Mouse (Mus musculus): ENCODE data around the gene Syne2.

Gene Syne2

GRCm38 (mm10) chr12:75852384-75852783, 34.5 kb downstream of the Syne2 start:
- TF ChIP-seq NANOG (IDR thresholded peaks at IDR 0.05; ENCODE audit: borderline replicate concordance, low read length) = no peak
- no peak for TF ChIP-seq POU5F1 (IDR thresholded peaks at IDR 0.05; ENCODE audit: borderline replicate concordance, low read length)
- TF ChIP-seq CTCF (conservative IDR thresholded peaks at IDR 0.05; ENCODE audit: low read length) = no peak
- H3K4me1 ChIP-seq (replicated peaks; ENCODE audit: low read depth, low read length) = no peaks in the 10 kb centered on the region
- H3K4me3 ChIP-seq (replicated peaks; ENCODE audit: low read length) = no peak overlapping the region
- peaks cover 8% of the 10 kb centered on the region for H3K27me3 ChIP-seq (ENCODE audit: insufficient read depth, low read length)
- H3K36me3 ChIP-seq (ENCODE audit: insufficient read depth, low read length) = no peaks in the 10 kb centered on the region
- H3K9me3 ChIP-seq (ENCODE audit: low read length) = no peaks in the 10 kb centered on the region

- Histone ChIP-seq H3K36me3 (ENCODE audit: insufficient read depth, low read length) (no peaks in the 10 kb centered on the region), H3K9me3 (ENCODE audit: low read length) (no peaks in the 10 kb centered on the region), H3K4me3 (replicated peaks; ENCODE audit: low read length) (no peak overlapping the region), H3K4me1 (replicated peaks; ENCODE audit: low read depth, low read length) (no peaks in the 10 kb centered on the region), H3K27me3 (ENCODE audit: insufficient read depth, low read length) (0 out of 2 replicates have a peak, but pooled peaks cover under 1% of the 10 kb centered on the region)
- TF ChIP-seq CTCF (conservative IDR thresholded peaks at IDR 0.05; ENCODE audit: low read length) = no peak
- no peak for TF ChIP-seq POU5F1 (IDR thresholded peaks at IDR 0.05; ENCODE audit: borderline replicate concordance, low read length)
- no peak for TF ChIP-seq NANOG (IDR thresholded peaks at IDR 0.05; ENCODE audit: borderline replicate concordance, low read length)
Observed at GRCm38 (mm10) chr12:75853559-75853958, 35.6 kb downstream of the Syne2 start.

DNA sequence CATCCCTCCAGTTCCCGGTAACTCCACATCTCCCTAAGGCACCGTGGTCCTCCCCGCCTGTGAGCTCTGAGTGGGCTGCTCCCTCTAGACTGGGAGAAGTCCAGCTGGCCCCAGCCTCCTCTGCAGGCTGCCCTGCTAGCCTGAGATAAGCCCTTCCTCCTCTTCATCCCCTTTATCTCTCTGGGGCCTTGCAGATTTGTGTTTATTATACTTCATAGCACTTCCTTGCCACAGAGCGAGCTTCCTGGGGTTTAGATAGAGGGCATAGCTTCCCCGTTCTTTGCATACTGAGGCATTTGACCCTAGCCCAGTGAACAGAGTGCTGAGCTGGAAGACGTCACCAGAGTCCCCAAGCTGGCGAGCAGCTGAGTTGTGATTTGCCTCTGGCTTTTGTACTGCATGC, 37.1 kb downstream of the Syne2 start:
- no peak overlapping the region for H3K4me3 ChIP-seq (replicated peaks; ENCODE audit: low read length)
- no peaks in the 10 kb centered on the region for H3K9me3 ChIP-seq (ENCODE audit: low read length)
- H3K27me3 ChIP-seq (ENCODE audit: insufficient read depth, low read length) = no peaks in the 10 kb centered on the region
- TF ChIP-seq POU5F1 (IDR thresholded peaks at IDR 0.05; ENCODE audit: borderline replicate concordance, low read length) (no peak), NANOG (IDR thresholded peaks at IDR 0.05; ENCODE audit: borderline replicate concordance, low read length) (no peak), CTCF (conservative IDR thresholded peaks at IDR 0.05; ENCODE audit: low read length) (no peak)
- H3K4me1 ChIP-seq (replicated peaks; ENCODE audit: low read depth, low read length) = no peaks in the 10 kb centered on the region
- no peaks in the 10 kb centered on the region for H3K36me3 ChIP-seq (ENCODE audit: insufficient read depth, low read length)

- TF ChIP-seq POU5F1 (IDR thresholded peaks at IDR 0.05; ENCODE audit: borderline replicate concordance, low read length) (no peak), NANOG (IDR thresholded peaks at IDR 0.05; ENCODE audit: borderline replicate concordance, low read length) (no peak), CTCF (conservative IDR thresholded peaks at IDR 0.05; ENCODE audit: low read length) (no peak)
- H3K36me3 ChIP-seq (ENCODE audit: insufficient read depth, low read length) = no peaks in the 10 kb centered on the region
- no peak overlapping the region for H3K4me3 ChIP-seq (replicated peaks; ENCODE audit: low read length)
- H3K9me3 ChIP-seq (ENCODE audit: low read length) = no peaks in the 10 kb centered on the region
- no peaks in the 10 kb centered on the region for H3K27me3 ChIP-seq (ENCODE audit: insufficient read depth, low read length)
- no peaks in the 10 kb centered on the region for H3K4me1 ChIP-seq (replicated peaks; ENCODE audit: low read depth, low read length)
Observed at GRCm38 (mm10) chr12:75855621-75856020, 37.7 kb downstream of the Syne2 start.

GRCm38 (mm10) chr12:75856096-75856868, 38.3 kb downstream of the Syne2 start:
- no peaks in the 10 kb centered on the region for H3K4me1 ChIP-seq (replicated peaks; ENCODE audit: low read depth, low read length)
- no peaks in the 10 kb centered on the region for H3K9me3 ChIP-seq (ENCODE audit: low read length)
- TF ChIP-seq CTCF (conservative IDR thresholded peaks at IDR 0.05; ENCODE audit: low read length) (no peak), NANOG (IDR thresholded peaks at IDR 0.05; ENCODE audit: borderline replicate concordance, low read length) (no peak), POU5F1 (IDR thresholded peaks at IDR 0.05; ENCODE audit: borderline replicate concordance, low read length) (no peak)

GRCm38 (mm10) chr12:75859936-75860335, 42.0 kb downstream of the Syne2 start:
- Histone ChIP-seq H3K4me3 (replicated peaks; ENCODE audit: low read length) (no peak overlapping the region), H3K27me3 (ENCODE audit: insufficient read depth, low read length) (no peaks in the 10 kb centered on the region), H3K36me3 (ENCODE audit: insufficient read depth, low read length) (no peaks in the 10 kb centered on the region), H3K4me1 (replicated peaks; ENCODE audit: low read depth, low read length) (no peaks in the 10 kb centered on the region), H3K9me3 (ENCODE audit: low read length) (no peaks in the 10 kb centered on the region)
- no peak for TF ChIP-seq POU5F1 (IDR thresholded peaks at IDR 0.05; ENCODE audit: borderline replicate concordance, low read length)
- TF ChIP-seq CTCF (conservative IDR thresholded peaks at IDR 0.05; ENCODE audit: low read length) = no peak
- no peak for TF ChIP-seq NANOG (IDR thresholded peaks at IDR 0.05; ENCODE audit: borderline replicate concordance, low read length)

More at GRCm38 (mm10) chr12:75856096-75856868, 38.3 kb downstream of the Syne2 start:
- no peak overlapping the region for H3K4me3 ChIP-seq (replicated peaks; ENCODE audit: low read length)
- H3K36me3 ChIP-seq (ENCODE audit: insufficient read depth, low read length) = no peaks in the 10 kb centered on the region
- no peaks in the 10 kb centered on the region for H3K27me3 ChIP-seq (ENCODE audit: insufficient read depth, low read length)

GRCm38 (mm10) chr12:75860843-75861242, 42.9 kb downstream of the Syne2 start:
- TF ChIP-seq POU5F1 (IDR thresholded peaks at IDR 0.05; ENCODE audit: borderline replicate concordance, low read length) = no peak
- no peak for TF ChIP-seq CTCF (conservative IDR thresholded peaks at IDR 0.05; ENCODE audit: low read length)
- TF ChIP-seq NANOG (IDR thresholded peaks at IDR 0.05; ENCODE audit: borderline replicate concordance, low read length) = no peak
- Histone ChIP-seq H3K4me1 (replicated peaks; ENCODE audit: low read depth, low read length) (no peaks in the 10 kb centered on the region), H3K27me3 (ENCODE audit: insufficient read depth, low read length) (no peaks in the 10 kb centered on the region), H3K4me3 (replicated peaks; ENCODE audit: low read length) (no peak overlapping the region), H3K9me3 (ENCODE audit: low read length) (no peaks in the 10 kb centered on the region), H3K36me3 (ENCODE audit: insufficient read depth, low read length) (no peaks in the 10 kb centered on the region)

- Histone ChIP-seq H3K4me1 (replicated peaks; ENCODE audit: low read depth, low read length) (no peaks in the 10 kb centered on the region), H3K27me3 (ENCODE audit: insufficient read depth, low read length) (no peaks in the 10 kb centered on the region), H3K9me3 (ENCODE audit: low read length) (no peaks in the 10 kb centered on the region), H3K36me3 (ENCODE audit: insufficient read depth, low read length) (no peaks in the 10 kb centered on the region), H3K4me3 (replicated peaks; ENCODE audit: low read length) (no peak overlapping the region)
- TF ChIP-seq CTCF (conservative IDR thresholded peaks at IDR 0.05; ENCODE audit: low read length) (no peak), POU5F1 (IDR thresholded peaks at IDR 0.05; ENCODE audit: borderline replicate concordance, low read length) (no peak), NANOG (IDR thresholded peaks at IDR 0.05; ENCODE audit: borderline replicate concordance, low read length) (no peak)
Observed at GRCm38 (mm10) chr12:75865166-75865565, 47.2 kb downstream of the Syne2 start.

All from E14TG2a.4 (cell line).